Mouse (Mus musculus) liver, embryonic 14.5 days (tissue): Measurements from ENCODE around the gene Tmem167b.

Experiments
- CTCF ChIP-seq: IDR thresholded peaks from 2 replicates; pipeline ENCODE4 v1.5.1; 2016; ENCODE audit warnings: antibody characterized with exemption, low read depth, control low read depth
- EP300 ChIP-seq: IDR thresholded peaks from 2 replicates; pipeline ENCODE4 v1.6.1; 2016; ENCODE audit warnings: antibody characterized with exemption, low read depth

- no peak for TF ChIP-seq CTCF
- no peak for TF ChIP-seq EP300
Measured at GRCm38 (mm10) chr3:108554111-108554561, 8.1 kb downstream of the Tmem167b start.
